Mouse (Mus musculus): ENCODE data around the gene Nudt19.
"Not testable (repeated sequence)": the region's sequence is repeated elsewhere in the genome, so short reads cannot be mapped to it uniquely, and the experiment has no call there.

Gene Nudt19

GRCm38 (mm10) chr7:35564872-35565271, 8.8 kb upstream of the Nudt19 start:
- DNase-seq: not testable (repeated sequence)

GRCm38 (mm10) chr7:35564067-35564865, 8.2 kb upstream of the Nudt19 start:
- no peak for DNase-seq

GRCm38 (mm10) chr7:35563071-35563470, 7.0 kb upstream of the Nudt19 start:
- no peak for DNase-seq

- no peak for DNase-seq
Observed at GRCm38 (mm10) chr7:35559838-35560237, 3.7 kb upstream of the Nudt19 start.

- DNase-seq: no peak
Observed at GRCm38 (mm10) chr7:35558681-35559080, 2.6 kb upstream of the Nudt19 start.

GRCm38 (mm10) chr7:35557577-35557976, 1.5 kb upstream of the Nudt19 start:
- DNase-seq: no peak

GRCm38 (mm10) chr7:35556905-35557304, 801 bp upstream of the Nudt19 start:
- DNase-seq: no peak

- DNase-seq: peak; percentile 91 to 93
Observed at GRCm38 (mm10) chr7:35555224-35556204, 590 bp downstream of the Nudt19 start.

- peak; percentile 42 to 47 for DNase-seq
Observed at GRCm38 (mm10) chr7:35554605-35555175, 1.4 kb downstream of the Nudt19 start.

GRCm38 (mm10) chr7:35553751-35554604, 2.1 kb downstream of the Nudt19 start:
- DNase-seq: peak; percentile 61 to 64

- peak; percentile 64 to 66 for DNase-seq
Observed at GRCm38 (mm10) chr7:35545881-35546280, 10.2 kb downstream of the Nudt19 start.

- peak; percentile 7 to 16 for DNase-seq
Observed at GRCm38 (mm10) chr7:35537562-35537961, 18.5 kb downstream of the Nudt19 start, which contains the start of gene Tdrd12. Tdrd12 (minus strand) TSS chr7:35537745.

- DNase-seq: no peak
Observed at GRCm38 (mm10) chr7:35535750-35536512, 20.2 kb downstream of the Nudt19 start.

GRCm38 (mm10) chr7:35530544-35530943, 25.6 kb downstream of the Nudt19 start:
- DNase-seq: not testable (repeated sequence)

- no peak for DNase-seq
Observed at GRCm38 (mm10) chr7:35530026-35530425, 26.1 kb downstream of the Nudt19 start.

GRCm38 (mm10) chr7:35526795-35527194, 29.3 kb downstream of the Nudt19 start:
- no peak for DNase-seq

GRCm38 (mm10) chr7:35501995-35502394, 54.1 kb downstream of the Nudt19 start:
- DNase-seq: no peak

- no peak for DNase-seq
Observed at GRCm38 (mm10) chr7:35497516-35497915, 58.6 kb downstream of the Nudt19 start.

Data from B cell, adult 2 months (primary cell).